Mouse (Mus musculus): ENCODE data around the gene Rassf3.

The Rassf3 gene

DNA sequence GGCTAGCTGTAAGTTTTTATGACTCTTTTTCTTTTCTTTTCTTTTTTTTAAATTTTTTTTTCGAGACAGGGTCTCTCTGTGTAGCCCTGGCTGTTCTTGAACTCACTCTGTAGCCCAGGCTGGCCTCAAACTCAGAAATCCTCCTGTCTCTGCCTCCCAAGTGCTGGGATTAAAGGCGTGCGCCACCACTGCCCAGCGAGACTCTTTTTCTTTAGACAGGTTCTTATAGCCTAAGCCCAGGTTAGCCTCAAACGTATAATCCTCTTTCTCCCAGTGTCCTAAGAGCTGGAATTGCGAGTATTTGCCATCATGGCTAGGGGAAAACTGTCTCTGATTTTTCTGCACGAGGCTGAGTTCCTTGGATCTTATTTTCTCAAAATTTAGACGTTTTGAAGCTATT lies 112.9 kb downstream of the Rassf3 start:
- no peak for DNase-seq

DNA sequence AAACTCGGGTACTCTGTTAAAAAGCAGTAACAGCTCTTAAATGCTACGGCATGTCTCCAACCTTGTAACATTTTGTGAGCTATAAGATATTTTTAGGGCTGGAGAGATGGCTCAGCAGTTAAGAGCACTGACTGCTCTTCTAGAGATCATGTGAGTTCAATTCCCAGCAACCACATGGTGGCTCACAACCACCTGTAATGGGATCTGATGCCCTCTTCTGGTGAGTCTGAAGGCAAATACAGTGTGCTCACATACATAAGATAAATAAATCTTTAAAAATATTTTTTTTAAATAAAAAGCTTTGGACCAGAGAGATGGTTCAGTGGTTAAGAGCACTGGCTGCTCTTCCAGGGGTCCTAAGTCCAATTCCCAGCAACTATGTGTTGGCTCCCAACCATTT lies 115.8 kb downstream of the Rassf3 start:
- no peak for DNase-seq
